In genomic region chr8:88443397-88443796, GRCm38 (mm10) we compare ENCODE assay signal across 27 mouse cellular contexts.
"Had no signal": no experiment of that assay in that cellular context is flagged by ENCODE, and none has a peak within 500 bp of the region (broad histone marks: within the 10 kb centered on the region; RNA-seq: fewer than 3 reads in every experiment).

No protein-coding gene starts in this region.

- H3K27ac ChIP-seq: embryonic facial prominence, embryonic 10.5 days; embryonic facial prominence, embryonic 12.5 days; embryonic facial prominence, embryonic 13.5 days; embryonic facial prominence, embryonic 15.5 days; forebrain, embryonic 10.5 days; forebrain, embryonic 12.5 days; forebrain, embryonic 13.5 days; forebrain, embryonic 15.5 days; gastrocnemius, adult 2 months; heart, adult 2 months had no signal

- ATAC-seq: forebrain, embryonic 13.5 days; forebrain, embryonic 14.5 days; forebrain, embryonic 15.5 days; forebrain, embryonic 16.5 days; forebrain, postnatal 0 days had no signal

- H3K4me2 ChIP-seq: embryonic facial prominence, embryonic 12.5 days; embryonic facial prominence, embryonic 13.5 days; embryonic facial prominence, embryonic 15.5 days; forebrain, embryonic 12.5 days; forebrain, embryonic 13.5 days; forebrain, embryonic 15.5 days had no signal

- DNase-seq: cerebellum, adult 8-10 months; cerebellum, adult 9-10 months; cerebellum, adult 9-11 months; cerebellum, postnatal 14 days; cerebellum, postnatal 25 days; cerebellum, postnatal 36 days; embryo, embryonic 11 days; forebrain, postnatal 0 days; gastrocnemius, adult 2 months; gastrocnemius, postnatal 10 days; gastrocnemius, postnatal 14 days; gastrocnemius, postnatal 25 days; gastrocnemius, postnatal 36 days; heart, adult 11 months; heart, adult 18-20 months; heart, adult 2 months had no signal

- H3K9me3 ChIP-seq: embryonic facial prominence, embryonic 10.5 days; embryonic facial prominence, embryonic 12.5 days; embryonic facial prominence, embryonic 13.5 days; embryonic facial prominence, embryonic 15.5 days; forebrain, embryonic 10.5 days; forebrain, embryonic 12.5 days; forebrain, embryonic 13.5 days; forebrain, embryonic 15.5 days had no signal

- H3K36me3 ChIP-seq: embryonic facial prominence, embryonic 10.5 days; embryonic facial prominence, embryonic 12.5 days; embryonic facial prominence, embryonic 13.5 days; embryonic facial prominence, embryonic 15.5 days; forebrain, embryonic 10.5 days; forebrain, embryonic 12.5 days; forebrain, embryonic 15.5 days had no signal

- H3K4me3 ChIP-seq: embryonic facial prominence, embryonic 10.5 days; embryonic facial prominence, embryonic 12.5 days; embryonic facial prominence, embryonic 13.5 days; embryonic facial prominence, embryonic 15.5 days; erythroblast, embryonic 14.5 days; forebrain, embryonic 10.5 days; forebrain, embryonic 12.5 days; forebrain, embryonic 13.5 days; forebrain, embryonic 15.5 days; gastrocnemius, adult 2 months; heart, adult 2 months had no signal

- H3K9ac ChIP-seq: embryonic facial prominence, embryonic 12.5 days; embryonic facial prominence, embryonic 13.5 days; embryonic facial prominence, embryonic 15.5 days; forebrain, embryonic 12.5 days; forebrain, embryonic 13.5 days; forebrain, embryonic 15.5 days; forebrain, postnatal 0 days had no signal

- H3K27me3 ChIP-seq: forebrain, embryonic 15.5 days had no signal

- H3K4me1 ChIP-seq: embryonic facial prominence, embryonic 15.5 days had no signal
